Mouse (Mus musculus) cerebellum, adult 2 months (tissue): ENCODE results near the gene Mvp.

ENCODE experiments used
- CTCF ChIP-seq: fragments of 200-500 bp; IDR thresholded peaks from 2 replicates; pipeline ENCODE4 v1.5.1; 2011; ENCODE audit warnings: low read depth, mild to moderate bottlenecking, control low read depth, low read length, moderate library complexity, borderline replicate concordance; ENCODE audit not compliant: insufficient read depth
- POLR2A ChIP-seq: fragments of 200-500 bp; IDR thresholded peaks from 2 replicates; pipeline ENCODE4 v1.6.1; 2011; ENCODE audit warnings: low read length, control low read depth, borderline replicate concordance; ENCODE audit not compliant: insufficient read depth

GRCm38 (mm10) chr7:127020031-127020430, 5.6 kb upstream of the Mvp start:
- 0 out of 2 replicates have a peak, but pooled peaks have one; percentile 14 for TF ChIP-seq POLR2A
- TF ChIP-seq CTCF = no peak
